Comparison of ENCODE assay signal across 10 mouse cellular contexts in genomic region chr16:49332107-49332722, GRCm38 (mm10).
DNase-seq lines count a peak whose midpoint lies in the region; ATAC-seq and TF ChIP-seq lines count a peak whose summit lies in the region.
"Had no signal": no experiment of that assay in that cellular context is flagged by ENCODE, and none has a peak within 500 bp of the region (broad histone marks: within the 10 kb centered on the region; RNA-seq: fewer than 3 reads in every experiment).

No protein-coding gene starts in this region.

- H3K36me3 ChIP-seq in lung, postnatal 0 days (ENCODE audit: insufficient read depth, low read length): no peaks in the 10 kb centered on the region
- H3K36me3 ChIP-seq: liver, embryonic 13.5 days had no signal

- no peak overlapping the region for H3K9ac ChIP-seq in lung, postnatal 0 days (replicated peaks; ENCODE audit: low read depth)
- H3K9ac ChIP-seq: liver, embryonic 13.5 days had no signal

- DNase-seq in cerebellum, postnatal 4 days (ENCODE audit: low spot score in 2 of 2): no peak
- DNase-seq in layer of hippocampus, adult 18-20 months (ENCODE audit: low spot score in 2 of 2): peak; percentile 17 to 45
- DNase-seq in layer of hippocampus, adult 9-10 months (ENCODE audit: low spot score): no peak
- DNase-seq in heart, postnatal 25 days (ENCODE audit: low spot score): peak; percentile 5
- DNase-seq in lung, postnatal 0 days (ENCODE audit: low spot score): peak; percentile 59
- no peak for DNase-seq in thymus, postnatal 14 days
- DNase-seq: liver, embryonic 13.5 days had no signal

- no peak overlapping the region for H3K4me2 ChIP-seq in lung, postnatal 0 days (replicated peaks; ENCODE audit: low read depth, low read length)
- H3K4me2 ChIP-seq: liver, embryonic 13.5 days had no signal

- intact Hi-C loops in heart, postnatal 25 days (cut with DNase I): no loop called here

- no peak for TF ChIP-seq CTCF in lung, postnatal 0 days (IDR thresholded peaks at IDR 0.05)

- no peak overlapping the region for H3K4me3 ChIP-seq in lung, postnatal 0 days (ENCODE audit: low read depth, low read length)
- H3K4me3 ChIP-seq: heart, adult 2 months; liver, embryonic 13.5 days had no signal

- no peak for TF ChIP-seq EP300 in lung, postnatal 0 days (IDR thresholded peaks at IDR 0.05)

- no peaks in the 10 kb centered on the region for H3K4me1 ChIP-seq in lung, postnatal 0 days (ENCODE audit: insufficient read depth, low read depth, low read length)
- H3K4me1 ChIP-seq: liver, embryonic 13.5 days had no signal

- no peak overlapping the region for H3K27ac ChIP-seq in lung, postnatal 0 days (ENCODE audit: low read length)
- H3K27ac ChIP-seq: heart, adult 2 months; liver, embryonic 13.5 days had no signal

- no peaks in the 10 kb centered on the region for H3K9me3 ChIP-seq in lung, postnatal 0 days (ENCODE audit: low read length)
- H3K9me3 ChIP-seq: liver, embryonic 13.5 days had no signal

- 57% methylated on average over 5 of the region's 5 CpGs for WGBS in lung, postnatal 0 days

- H3K27me3 ChIP-seq in lung, postnatal 0 days (replicated peaks; ENCODE audit: insufficient read depth, low read length): no peaks in the 10 kb centered on the region
- H3K27me3 ChIP-seq: liver, embryonic 13.5 days had no signal

- ATAC-seq in cerebellum, adult (ENCODE audit: insufficient number of reproducible peaks, low FRiP score, low TSS enrichment): peak; percentile 68; the same call in 1 of the 2 replicates
- ATAC-seq in lung, postnatal 0 days: peak; percentile 75
- no peak for ATAC-seq in megakaryocyte-erythroid progenitor cell, adult 5-6 weeks (replicated peaks; ENCODE audit: low FRiP score, low TSS enrichment, poor library complexity, severe bottlenecking)

Comparison
In these comparisons a context has a peak if more than half of its experiments do, and no peak if none do; other contexts are left out.
1. DNase-seq: peak in layer of hippocampus, adult 18-20 months (2 of 2), heart, postnatal 25 days (single experiment) and lung, postnatal 0 days (single experiment); none in cerebellum, postnatal 4 days (0 of 2), layer of hippocampus, adult 9-10 months (single experiment) and thymus, postnatal 14 days (single experiment).